Mouse (Mus musculus): ENCODE measurements at regions not wholly inside any gene's neighbourhood (a gene's known extent, or its start where the extent isn't known, plus 50 kb on each side); places are given as distances from the start of the nearest gene placed in this dataset.
"Not testable (repeated sequence)": the region's sequence is repeated elsewhere in the genome, so short reads cannot be mapped to it uniquely, and the experiment has no call there.

DNA sequence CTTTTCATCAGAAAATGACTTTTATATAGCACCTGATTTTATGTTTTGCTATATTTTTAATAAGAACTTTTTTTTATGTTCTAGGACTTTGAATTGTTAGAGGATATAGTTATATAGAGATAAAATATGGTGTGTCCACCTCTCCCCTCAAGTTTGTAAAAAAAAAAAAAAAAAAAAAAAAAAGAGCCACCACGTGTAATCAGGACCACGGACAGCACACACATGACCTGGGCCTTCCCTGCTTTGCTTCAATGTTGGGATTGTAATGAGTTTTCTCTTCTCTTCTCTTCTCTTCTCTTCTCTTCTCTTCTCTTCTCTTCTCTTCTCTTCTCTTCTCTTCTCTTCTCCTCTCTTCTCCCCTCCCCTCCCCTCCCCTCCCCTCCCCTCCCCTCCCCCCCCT, 78.5 kb downstream of the 1700010I14Rik start:
- not testable (repeated sequence) for DNase-seq

DNA sequence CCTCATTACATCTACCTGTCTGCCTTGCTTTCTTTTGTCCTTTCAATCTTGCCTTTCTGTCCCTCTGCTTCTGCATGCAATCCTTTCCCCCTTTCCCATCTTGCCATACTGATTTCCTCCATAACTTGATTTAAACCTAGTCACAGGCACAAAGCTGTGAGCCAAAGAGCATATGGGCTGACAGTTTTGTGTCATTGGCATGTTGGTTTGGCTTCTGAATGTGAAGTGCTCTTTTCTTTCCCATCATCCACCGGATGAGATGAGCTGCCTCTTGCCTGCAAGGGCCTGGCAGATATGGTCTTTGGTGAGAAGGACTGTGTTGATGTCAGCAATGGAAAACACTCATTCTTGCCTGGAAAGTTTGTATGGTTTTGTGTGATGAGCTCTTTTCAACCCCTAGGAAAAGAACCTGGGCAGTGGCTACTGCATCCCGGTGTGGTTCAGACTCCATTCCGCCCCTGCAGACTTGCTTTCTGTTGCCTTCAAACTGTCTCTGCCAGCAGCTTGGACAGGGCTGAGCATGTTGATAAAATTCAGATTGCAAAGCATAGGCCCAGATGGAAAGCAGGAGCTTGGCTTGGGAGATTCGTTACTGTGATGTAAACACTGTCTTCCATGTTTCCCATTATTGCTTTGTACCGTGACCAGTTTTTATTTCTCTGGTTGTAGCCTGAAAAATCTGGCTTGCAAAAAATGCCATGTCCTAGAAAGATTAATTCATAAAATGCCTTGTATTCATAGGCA, 80.9 kb downstream of the 1700010I14Rik start:
- no peak for DNase-seq

DNA sequence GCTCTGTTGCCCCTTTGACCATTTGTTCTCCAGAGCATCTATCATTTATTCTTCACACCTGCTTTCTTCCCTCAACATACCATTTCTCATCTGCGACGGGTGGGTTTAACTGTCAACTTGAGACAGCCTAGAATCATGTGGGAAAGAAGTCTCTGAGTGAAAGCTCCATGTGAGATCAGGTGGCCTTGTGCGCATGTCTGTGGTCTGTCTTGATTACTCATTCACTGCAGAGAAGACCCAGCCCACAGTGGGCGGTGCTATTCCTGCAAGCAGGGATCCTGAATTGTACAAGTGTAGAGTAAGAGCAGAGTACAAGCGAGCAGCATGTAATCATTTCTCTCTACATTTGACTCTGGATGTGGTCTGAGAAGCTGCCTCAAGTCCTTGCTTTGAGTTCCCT, 95.5 kb downstream of the 1700010I14Rik start:
- no peak for DNase-seq

DNA sequence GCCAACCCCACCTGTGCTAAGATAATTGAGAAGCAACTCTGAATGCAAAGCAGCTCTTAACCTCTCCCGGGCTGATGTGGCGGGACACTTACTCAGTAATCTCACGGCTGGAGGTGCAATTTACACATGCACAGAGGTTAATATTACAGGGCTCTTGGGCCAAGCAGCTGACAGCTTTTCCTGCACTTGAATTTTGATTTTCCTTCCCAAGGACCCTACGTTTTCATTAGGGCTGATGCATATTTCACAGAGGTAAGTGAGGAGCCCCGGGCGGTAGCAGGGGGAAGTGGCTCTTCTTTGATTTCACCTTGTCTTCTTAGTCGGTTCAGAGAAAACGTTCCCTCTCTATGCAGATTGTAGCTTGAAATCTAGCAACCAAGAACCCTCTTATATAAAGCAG, 139.7 kb downstream of the 1700010I14Rik start:
- DNase-seq, result no peak

GRCm38 (mm10) chr17:9145605-9146223, 157.6 kb downstream of the 1700010I14Rik start:
- DNase-seq, result no peak

DNA sequence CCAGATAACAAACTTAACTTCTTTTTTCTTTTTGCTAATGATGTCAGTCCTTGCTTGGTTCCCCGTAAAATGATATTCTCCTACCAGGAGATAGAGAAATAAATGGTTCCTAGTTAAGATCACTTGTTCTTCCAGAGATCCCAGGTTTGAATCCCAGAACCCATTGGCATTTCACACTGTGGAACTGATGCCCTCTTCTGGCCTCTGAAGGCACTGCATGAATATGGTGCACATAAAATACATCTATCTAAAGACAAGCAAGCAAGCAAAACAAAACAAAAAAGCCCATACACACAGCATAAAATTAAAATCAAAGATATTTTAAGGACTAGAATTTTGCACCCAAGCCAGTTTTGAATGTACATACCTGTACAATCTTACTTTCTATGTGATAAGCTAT, 162.5 kb downstream of the 1700010I14Rik start:
- no peak for DNase-seq

GRCm38 (mm10) chr17:9162148-9162547, 174.0 kb downstream of the 1700010I14Rik start:
- DNase-seq, result no peak

DNA sequence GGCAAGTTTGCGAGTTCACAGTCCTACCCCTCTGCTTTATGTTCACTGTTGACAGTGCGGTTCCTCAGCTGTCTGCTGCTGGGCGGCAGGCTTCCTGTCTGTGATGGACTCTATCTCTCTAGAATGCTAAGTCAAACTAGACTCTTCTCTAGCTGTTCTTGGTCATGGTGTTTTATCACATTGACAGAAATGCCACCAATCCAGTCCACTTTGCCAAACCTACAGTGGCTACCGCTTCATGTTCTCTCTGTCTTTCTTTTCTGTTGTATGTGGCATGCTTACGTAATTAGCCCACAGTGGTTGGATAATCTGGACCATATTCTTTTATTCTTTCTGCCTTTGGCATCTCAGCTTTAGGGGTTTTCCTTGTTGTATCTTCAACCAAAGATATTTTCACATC, 174.5 kb downstream of the 1700010I14Rik start:
- no peak for DNase-seq

DNA sequence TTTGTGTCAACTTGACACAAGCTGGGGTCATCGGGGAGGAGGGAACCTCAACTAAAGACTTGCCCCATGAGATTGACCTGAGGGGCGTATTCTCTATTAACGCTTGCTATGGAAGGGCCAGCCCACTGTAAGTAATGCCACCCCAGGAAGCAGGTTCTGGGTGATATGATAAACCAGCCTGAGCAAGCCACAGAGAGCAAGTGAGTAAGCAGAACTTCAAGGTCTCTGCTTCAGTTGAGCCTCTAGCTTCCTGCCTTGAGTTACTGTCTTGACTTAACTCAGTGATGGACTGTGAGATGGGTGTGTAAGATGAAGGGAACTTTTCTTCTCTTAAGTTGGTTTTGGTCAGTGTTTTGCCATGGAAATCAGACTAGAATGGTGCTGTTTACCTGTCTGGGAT, 175.2 kb downstream of the 1700010I14Rik start:
- DNase-seq, result no peak

GRCm38 (mm10) chr17:9164501-9164900, 176.4 kb downstream of the 1700010I14Rik start:
- DNase-seq, result no peak

DNA sequence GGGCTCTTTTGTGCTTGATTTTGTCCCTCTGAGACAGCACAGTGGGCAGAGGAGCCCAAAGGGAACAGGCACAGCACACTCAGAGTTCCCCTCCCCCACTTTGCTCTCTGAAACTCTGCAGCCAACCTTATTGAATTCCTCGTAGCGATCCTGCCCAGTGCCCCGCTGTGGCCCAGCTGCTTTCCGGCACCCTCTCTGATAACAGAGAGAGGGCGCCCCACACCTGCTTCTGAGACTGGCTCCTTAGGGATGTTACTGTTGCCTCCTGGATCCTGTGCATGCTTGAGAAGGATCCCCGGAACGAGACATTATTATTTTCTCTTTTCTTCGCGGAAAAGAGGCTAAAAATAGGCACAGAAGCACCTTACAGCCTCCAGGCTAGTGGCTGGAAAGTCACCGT, 179.0 kb downstream of the 1700010I14Rik start:
- DNase-seq, result no peak

DNA sequence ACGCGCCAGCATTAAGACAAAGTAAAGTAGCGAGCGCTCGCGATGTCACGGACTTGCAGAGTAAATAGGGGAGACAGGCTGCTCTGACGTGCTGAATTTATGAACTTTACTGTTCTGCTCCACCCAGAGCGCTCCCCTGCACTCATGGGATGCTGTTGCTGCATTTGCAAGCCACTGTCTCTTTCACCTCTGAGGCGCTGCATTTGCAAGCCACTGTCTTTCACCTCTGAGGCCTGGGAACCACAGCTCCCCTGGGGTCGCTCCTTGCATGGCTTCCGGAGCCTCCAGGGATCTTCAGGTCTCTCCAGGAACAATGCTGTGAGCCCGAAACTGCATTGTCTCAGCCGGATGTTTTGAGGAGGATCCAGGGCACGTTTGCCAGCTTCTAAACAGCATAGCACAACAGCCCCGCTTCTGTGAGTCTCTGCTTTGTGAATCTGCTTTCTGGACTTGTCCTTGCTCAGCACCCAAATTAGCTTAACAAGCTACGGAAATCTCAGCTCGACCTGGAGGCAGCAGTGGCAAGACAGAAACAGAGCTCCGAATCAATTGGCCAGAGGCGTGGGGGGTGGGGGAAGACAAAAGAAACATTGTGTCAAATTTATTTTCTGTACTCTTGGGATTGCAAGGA, 179.6 kb downstream of the 1700010I14Rik start:
- no peak for DNase-seq

- peak; percentile 12 to 16 for DNase-seq
Observed at GRCm38 (mm10) chr17:9168411-9168810, 180.3 kb downstream of the 1700010I14Rik start.

- DNase-seq, result peak; percentile 7 to 12
Observed at GRCm38 (mm10) chr17:9169371-9169770, 181.2 kb downstream of the 1700010I14Rik start.

GRCm38 (mm10) chr17:9197160-9197559, 209.0 kb downstream of the 1700010I14Rik start:
- DNase-seq, result no peak

DNA sequence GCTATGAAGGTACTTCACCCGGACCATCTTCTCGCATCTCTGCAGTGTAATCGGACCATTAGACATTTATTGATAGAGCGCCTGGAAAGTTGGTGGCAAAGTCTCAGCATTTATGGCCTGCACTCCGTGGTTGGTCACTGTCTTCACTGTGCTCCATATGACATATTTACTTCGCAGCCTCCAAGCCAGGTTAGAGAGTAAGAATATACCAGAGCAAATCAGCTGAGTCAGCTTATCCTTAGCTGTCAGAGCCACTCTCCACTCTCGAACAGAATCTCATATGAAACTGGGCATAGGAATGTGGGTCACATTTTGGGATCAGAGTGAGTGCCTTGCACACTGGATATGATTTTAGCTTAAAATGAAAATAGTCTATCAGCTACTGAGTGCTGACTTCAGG, 212.3 kb downstream of the 1700010I14Rik start:
- DNase-seq, result no peak

DNA sequence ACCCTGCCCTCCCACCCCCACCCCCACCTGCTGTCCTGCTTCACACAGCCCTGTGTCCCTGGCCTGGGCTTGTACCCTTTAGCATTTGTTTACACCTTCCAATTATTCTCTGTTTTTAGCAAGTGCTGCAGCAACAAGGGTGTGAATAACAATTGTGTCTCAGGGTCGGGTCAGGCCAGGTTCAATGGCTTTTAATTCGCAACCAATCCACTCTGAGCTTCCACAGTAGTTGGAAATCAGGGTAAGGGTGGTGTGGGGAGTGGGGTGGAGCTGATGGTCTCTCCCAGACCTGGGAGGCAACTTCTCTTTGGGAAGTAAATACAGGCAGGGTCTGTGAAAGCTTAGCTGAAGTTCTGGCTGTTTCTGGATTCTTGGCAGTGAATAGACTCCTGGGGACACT, 214.4 kb downstream of the 1700010I14Rik start:
- no peak for DNase-seq

DNA sequence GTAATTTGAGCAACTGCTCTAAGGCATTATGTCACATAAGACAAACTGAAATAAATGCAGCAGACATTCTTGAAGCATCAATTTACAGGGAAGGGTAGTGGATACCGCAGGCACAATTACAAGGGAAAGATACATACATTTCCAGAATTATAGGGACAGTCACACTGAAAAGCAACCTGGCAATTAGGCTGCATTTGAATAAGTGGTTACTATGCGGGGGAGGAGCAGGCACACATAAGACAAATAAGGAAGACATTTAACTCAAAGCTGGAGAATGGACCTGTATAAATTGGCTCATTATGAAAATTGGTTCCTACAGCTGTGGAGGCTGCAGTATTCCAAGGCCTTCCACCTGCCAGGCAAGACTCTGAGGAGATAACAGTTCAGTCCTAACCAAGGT, 211.2 kb upstream of the Gm17728 start:
- no peak for DNase-seq

DNA sequence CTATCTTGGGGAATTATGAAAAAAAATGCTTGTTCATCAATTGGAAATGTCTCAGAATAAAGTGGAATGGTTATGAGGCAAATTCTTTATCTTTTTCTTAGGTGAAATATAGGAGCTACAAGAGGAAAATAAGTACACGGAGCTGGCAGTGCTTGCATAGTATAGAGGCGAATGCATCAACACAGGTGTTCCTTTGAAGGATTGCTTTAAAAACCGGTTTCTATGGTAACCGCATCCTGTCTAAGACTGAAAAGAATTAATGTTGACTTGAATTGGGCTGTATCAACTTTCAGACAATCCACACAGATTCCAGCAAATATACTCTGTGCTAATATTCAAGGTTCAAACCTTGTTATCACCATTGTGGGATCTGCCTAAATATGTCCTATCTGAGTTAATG, 198.8 kb upstream of the Gm17728 start:
- no peak for DNase-seq

- DNase-seq, result no peak
Observed at GRCm38 (mm10) chr17:9227872-9228575, 193.8 kb upstream of the Gm17728 start.

DNA sequence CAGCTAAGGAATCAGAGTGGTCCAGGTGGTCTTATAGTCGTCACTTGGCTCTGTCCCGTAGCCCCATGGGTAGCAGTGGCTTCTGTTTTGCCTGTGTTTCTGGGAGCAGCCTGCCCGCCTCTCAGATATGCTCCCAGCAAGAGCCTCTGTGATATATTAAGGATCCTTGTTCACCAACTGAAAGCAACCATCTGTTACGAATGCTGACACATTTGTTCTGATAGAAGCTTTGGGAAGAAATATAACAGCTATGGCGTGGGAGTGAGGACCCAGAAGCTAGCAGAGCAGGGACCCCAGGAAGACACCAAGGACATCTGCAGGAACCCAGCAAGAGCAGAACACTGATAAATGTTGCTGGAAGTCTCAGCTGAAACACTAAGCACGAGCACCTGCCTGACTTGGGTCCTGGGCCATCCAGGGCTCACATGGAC, 186.7 kb upstream of the Gm17728 start:
- DNase-seq, result no peak

DNA sequence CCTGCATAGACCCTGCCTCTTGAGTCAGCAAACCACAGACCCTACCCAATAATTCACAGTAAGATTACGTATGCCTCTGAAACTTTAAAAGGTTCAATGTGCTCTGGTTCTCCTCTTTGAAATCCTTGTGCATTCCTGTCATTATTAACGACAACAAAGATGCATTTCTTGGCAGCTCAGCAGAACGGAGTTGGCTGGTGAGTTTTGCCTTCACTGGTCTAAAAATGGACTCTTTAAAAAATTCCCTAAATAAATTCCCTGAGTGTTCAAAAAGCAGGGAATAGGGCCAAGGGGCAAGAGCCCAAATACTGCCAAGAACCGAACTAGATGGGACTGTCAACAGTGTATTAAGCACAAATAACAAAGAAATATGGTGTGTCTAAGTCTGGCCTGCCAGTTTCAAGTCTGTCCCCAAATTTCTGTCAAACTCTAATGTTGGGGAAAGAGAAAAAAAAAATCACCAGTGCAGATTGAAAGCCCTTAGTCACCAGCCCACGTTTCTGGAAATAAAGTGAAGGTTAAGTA, 163.2 kb upstream of the Gm17728 start:
- DNase-seq, result no peak

DNA sequence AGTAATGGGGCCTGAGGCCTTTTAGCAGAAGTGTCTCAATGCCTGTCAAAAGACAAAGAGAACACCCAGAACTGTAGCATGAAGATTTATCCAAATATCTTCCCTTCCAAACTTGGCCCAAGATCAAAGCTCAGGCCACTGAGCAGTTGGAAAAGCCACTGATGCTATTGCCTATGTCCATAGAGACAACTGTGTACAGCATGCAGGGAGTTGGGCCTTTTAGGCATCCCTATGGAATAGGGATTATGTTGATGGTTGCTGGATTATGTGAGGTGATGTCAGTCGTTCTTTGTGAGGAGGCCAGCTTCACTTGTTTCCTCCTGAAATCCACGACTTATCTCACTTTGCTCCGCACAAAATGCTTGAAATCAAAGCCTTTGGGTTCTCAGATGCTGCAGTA, 153.1 kb upstream of the Gm17728 start:
- no peak for DNase-seq
